Mouse (Mus musculus): ENCODE data around the gene Spats2.

DNA sequence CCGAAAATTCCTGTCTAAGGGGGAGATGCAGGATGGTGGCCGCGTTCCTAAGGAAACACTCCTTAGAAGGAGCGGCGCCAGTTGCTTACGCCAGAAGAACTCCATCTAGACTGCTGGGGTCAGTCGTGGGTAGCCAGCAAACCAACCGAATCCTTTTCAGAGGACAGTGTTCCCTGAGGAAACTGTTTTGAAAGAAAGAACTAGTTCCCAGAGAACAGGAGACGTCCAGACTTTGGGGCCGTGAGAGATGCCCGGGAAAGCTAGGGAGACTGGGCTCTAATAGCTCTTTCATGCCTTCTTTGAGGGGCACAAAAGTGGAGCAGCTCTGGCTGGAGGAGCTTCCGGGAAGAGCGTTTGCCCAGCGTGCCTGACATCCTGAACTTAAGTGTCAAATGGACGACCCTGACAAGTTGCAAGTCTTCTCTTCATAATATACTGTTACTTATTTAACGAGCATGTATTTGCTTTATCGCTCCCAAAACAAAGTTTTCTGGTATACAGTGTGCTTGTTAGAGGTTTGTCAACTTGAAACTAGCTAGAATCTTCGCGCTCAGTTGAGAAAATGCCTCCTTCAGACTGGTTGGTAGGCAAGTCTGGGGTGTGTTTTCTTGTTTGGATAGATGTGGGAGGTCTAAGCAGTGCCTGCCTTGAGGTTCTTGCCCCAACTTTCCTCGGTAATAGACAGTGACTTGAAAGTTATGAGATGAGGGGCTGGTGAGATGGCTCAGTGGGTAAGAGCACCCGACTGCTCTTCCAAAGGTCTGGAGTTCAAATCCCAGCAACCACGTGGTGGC lies 126.9 kb downstream of the Spats2 start:
- TF ChIP-seq POLR2A (IDR thresholded peaks at IDR 0.05; ENCODE audit: borderline replicate concordance, extremely low read depth, low read depth, low read length): no peak
- no peak for TF ChIP-seq CTCF (IDR thresholded peaks at IDR 0.05; ENCODE audit: insufficient read depth, low read length)

All from lung, adult 2 months (tissue).